32 mouse cellular contexts compared by ENCODE assay signal in genomic region chr3:65525731-65526130, GRCm38 (mm10). TPM values are rescaled to one million over a fixed set of nuclear protein-coding genes. Genes with fewer than 3 reads are reported as not detected.
DNase-seq lines count a peak whose midpoint lies in the region; ATAC-seq and TF ChIP-seq lines count a peak whose summit lies in the region.
"Had no signal": no experiment of that assay in that cellular context is flagged by ENCODE, and none has a peak within 500 bp of the region (broad histone marks: within the 10 kb centered on the region; RNA-seq: fewer than 3 reads in every experiment).

No protein-coding gene starts in this region.

- no peak overlapping the region for H3K4me3 ChIP-seq in lung, postnatal 0 days (ENCODE audit: low read depth, low read length)
- no peak overlapping the region for H3K4me3 ChIP-seq in forebrain, embryonic 14.5 days (ENCODE audit: low read depth, low read length)
- H3K4me3 ChIP-seq: embryonic facial prominence, embryonic 12.5 days; embryonic facial prominence, embryonic 15.5 days; forebrain, embryonic 12.5 days; heart, adult 2 months; heart, embryonic 10.5 days; heart, embryonic 13.5 days had no signal

- 78% methylated on average over 3 of the region's 3 CpGs for WGBS in lung, postnatal 0 days
- WGBS in forebrain, embryonic 14.5 days, result 78% methylated on average over 3 of the region's 3 CpGs

- no peak overlapping the region for H3K4me2 ChIP-seq in lung, postnatal 0 days (replicated peaks; ENCODE audit: low read depth, low read length)
- H3K4me2 ChIP-seq in forebrain, embryonic 14.5 days (ENCODE audit: low read length), result no peak overlapping the region
- H3K4me2 ChIP-seq: embryonic facial prominence, embryonic 12.5 days; embryonic facial prominence, embryonic 15.5 days; forebrain, embryonic 12.5 days; heart, embryonic 13.5 days; hindbrain, embryonic 14.5 days had no signal

- H3K4me1 ChIP-seq in lung, postnatal 0 days (ENCODE audit: insufficient read depth, low read depth, low read length), result no peaks in the 10 kb centered on the region
- H3K4me1 ChIP-seq in forebrain, embryonic 14.5 days (ENCODE audit: control insufficient read depth, insufficient read depth, low read length), result peaks cover 3% of the 10 kb centered on the region; the same call in 1 of the 2 replicates
- H3K4me1 ChIP-seq: heart, embryonic 10.5 days had no signal

- no peak for DNase-seq in lung, postnatal 0 days (ENCODE audit: low spot score)
- DNase-seq in lung, adult 18-20 months, result no peak
- DNase-seq in ES-CJ7 (ENCODE audit: low read depth, low spot score), result peak; percentile 63
- peak; percentile 25 for DNase-seq in ZHBTc4 (ENCODE audit: low read depth, low spot score)
- no peak for DNase-seq in ovary, postnatal 14 days (ENCODE audit: low spot score)
- DNase-seq in forebrain, embryonic 14.5 days (ENCODE audit: low spot score), result no peak
- DNase-seq: adrenal gland, adult 8-10 months; adrenal gland, postnatal 25 days; B cell, adult 2 months; cerebellum, adult 11-12 months; cerebellum, adult 8-10 months; cerebellum, postnatal 10 days; cerebellum, postnatal 36 days; gastrocnemius, postnatal 10 days; gastrocnemius, postnatal 36 days; heart, adult 2 months; heart, postnatal 14 days; heart, postnatal 4 days; kidney, adult 11 months had no signal

- no peak overlapping the region for H3K27ac ChIP-seq in lung, postnatal 0 days (ENCODE audit: low read length)
- H3K27ac ChIP-seq in forebrain, embryonic 14.5 days (ENCODE audit: low read depth, low read length), result no peak overlapping the region
- H3K27ac ChIP-seq: embryonic facial prominence, embryonic 12.5 days; embryonic facial prominence, embryonic 15.5 days; forebrain, embryonic 12.5 days; heart, adult 2 months; heart, embryonic 10.5 days; heart, embryonic 13.5 days; hindbrain, embryonic 14.5 days; hindbrain, postnatal 0 days had no signal

- TF ChIP-seq CTCF in lung, postnatal 0 days (IDR thresholded peaks at IDR 0.05), result peak; percentile 14; the same call in 1 of the 2 replicates

- no peak overlapping the region for H3K9ac ChIP-seq in lung, postnatal 0 days (replicated peaks; ENCODE audit: low read depth)
- no peak overlapping the region for H3K9ac ChIP-seq in forebrain, embryonic 14.5 days (ENCODE audit: low read length)
- H3K9ac ChIP-seq: embryonic facial prominence, embryonic 12.5 days; embryonic facial prominence, embryonic 15.5 days; forebrain, embryonic 12.5 days; heart, embryonic 13.5 days; hindbrain, embryonic 14.5 days had no signal

- H3K9me3 ChIP-seq in lung, postnatal 0 days (ENCODE audit: low read length), result no peaks in the 10 kb centered on the region
- H3K9me3 ChIP-seq in forebrain, embryonic 14.5 days (replicated peaks; ENCODE audit: control insufficient read depth, low read length), result no peaks in the 10 kb centered on the region
- H3K9me3 ChIP-seq: embryonic facial prominence, embryonic 12.5 days; embryonic facial prominence, embryonic 15.5 days; forebrain, embryonic 12.5 days; G1E; heart, embryonic 10.5 days; heart, embryonic 13.5 days had no signal

- no peaks in the 10 kb centered on the region for H3K36me3 ChIP-seq in lung, postnatal 0 days (ENCODE audit: insufficient read depth, low read length)
- H3K36me3 ChIP-seq in forebrain, embryonic 14.5 days (ENCODE audit: control insufficient read depth, insufficient read depth, low read length), result no peaks in the 10 kb centered on the region
- H3K36me3 ChIP-seq: embryonic facial prominence, embryonic 12.5 days; embryonic facial prominence, embryonic 15.5 days; forebrain, embryonic 12.5 days; G1E; heart, embryonic 10.5 days; heart, embryonic 13.5 days had no signal

- TF ChIP-seq EP300 in lung, postnatal 0 days (IDR thresholded peaks at IDR 0.05), result no peak

- ATAC-seq in lung, postnatal 0 days, result no peak
- ATAC-seq in forebrain, embryonic 14.5 days, result no peak
- ATAC-seq: activated CD4-positive, CD25-positive, alpha-beta regulatory T cell, adult 4 months; forebrain, embryonic 16.5 days; hindbrain, postnatal 0 days; inflammation-experienced regulatory T-cells, adult 6 months; Patski had no signal

- no peaks in the 10 kb centered on the region for H3K27me3 ChIP-seq in lung, postnatal 0 days (replicated peaks; ENCODE audit: insufficient read depth, low read length)
- H3K27me3 ChIP-seq in forebrain, embryonic 14.5 days (replicated peaks; ENCODE audit: control insufficient read depth, insufficient read depth, low read length), result no peaks in the 10 kb centered on the region
- H3K27me3 ChIP-seq: CH12.LX; embryonic facial prominence, embryonic 12.5 days; embryonic facial prominence, embryonic 15.5 days; forebrain, embryonic 12.5 days; heart, embryonic 13.5 days; Patski had no signal

RNA-seq across cellular contexts. Expression of gene Tiparp, which starts 2.5 kb away (rescaled TPM):
- polyA plus RNA-seq in lung, postnatal 0 days (2015; fragmentation: Nextera tagmentation; extraction: Ambion mirVana), result 45.1 and 45.3 TPM in 2 replicates
- 33.6 and 36.0 TPM in 2 replicates for polyA plus RNA-seq in forebrain, embryonic 14.5 days (2014; fragmentation: Nextera tagmentation; extraction: Ambion mirVana)

Comparison
In these comparisons a context has a peak if more than half of its experiments do, and no peak if none do; other contexts are left out.
1. DNase-seq: peak in ES-CJ7 (single experiment) and ZHBTc4 (single experiment); none in lung, postnatal 0 days (single experiment), lung, adult 18-20 months (0 of 2), ovary, postnatal 14 days (single experiment) and forebrain, embryonic 14.5 days (single experiment).